Mouse (Mus musculus): Measurements from ENCODE around the gene Cnn3. TPM values are rescaled to one million over a fixed set of nuclear protein-coding genes. Genes with fewer than 3 reads are reported as not detected.

The Cnn3 gene
- polyA plus RNA-seq, 1 experiment from 2014 or later, result 954 TPM

DNA sequence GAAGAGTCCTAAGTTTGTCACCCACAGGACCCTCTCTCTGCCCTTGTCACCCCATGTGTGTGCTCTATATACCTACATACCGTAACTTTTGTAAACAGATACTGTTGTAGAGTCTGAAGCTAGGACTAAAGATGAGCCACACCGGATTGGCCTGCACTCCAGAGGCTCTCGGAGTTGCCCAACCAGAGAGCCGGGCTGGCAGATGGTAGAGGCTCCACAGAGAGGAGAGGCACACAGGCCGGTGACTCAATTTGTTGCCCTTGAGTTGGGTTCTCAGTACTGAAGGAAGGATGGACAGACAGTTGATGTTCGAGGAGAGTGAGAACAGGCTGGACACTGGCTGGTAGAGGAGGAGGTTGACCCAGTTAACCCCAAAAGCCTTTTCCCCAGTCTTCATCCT is 18.1 kb downstream of the Cnn3 start:
- DNase-seq (ENCODE audit: low spot score), result no peak
- 94% methylated on average over 6 of the region's 6 CpGs for WGBS
- Histone ChIP-seq H3K9me3 (peaks cover 17% of the 10 kb centered on the region; the same call in 1 of the 2 replicates), H3K27me3 (ENCODE audit: insufficient read depth, poor library complexity, severe bottlenecking) (no peaks in the 10 kb centered on the region), H3K27ac (no peak overlapping the region), H3K36me3 (peaks cover 95% of the 10 kb centered on the region), H3K4me3 (no peak overlapping the region), H3K4me1 (replicated peaks) (peaks cover 29% of the 10 kb centered on the region)

DNA sequence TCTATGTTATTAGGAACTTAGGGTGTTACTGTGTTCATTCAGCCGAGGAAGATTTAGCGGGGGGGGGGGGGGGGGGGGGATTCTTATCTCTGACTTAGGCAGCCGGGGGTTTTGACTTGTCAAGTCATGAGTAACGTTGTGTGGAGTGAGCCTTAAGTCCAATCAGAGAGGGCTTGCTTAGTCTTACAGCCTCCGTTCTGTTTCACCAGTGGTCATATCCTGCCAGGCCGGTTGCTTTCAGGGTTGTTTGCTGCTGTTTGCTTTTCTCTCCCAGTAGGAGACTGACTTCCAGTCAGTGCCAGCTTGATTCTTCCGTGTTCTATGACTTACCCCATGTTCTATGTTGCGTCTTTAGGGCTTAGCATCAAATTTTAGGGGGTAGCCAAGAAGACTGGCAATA is 20.2 kb downstream of the Cnn3 start:
- H3K4me3 ChIP-seq, result no peak overlapping the region
- peaks cover 17% of the 10 kb centered on the region; the same call in 1 of the 2 replicates for H3K9me3 ChIP-seq
- H3K4me1 ChIP-seq (replicated peaks), result peaks cover 18% of the 10 kb centered on the region
- H3K36me3 ChIP-seq, result peaks cover 95% of the 10 kb centered on the region
- DNase-seq (ENCODE audit: low spot score), result no peak
- WGBS, result 76% methylated on average over 8 of the region's 8 CpGs
- no peak overlapping the region for H3K27ac ChIP-seq
- H3K27me3 ChIP-seq (ENCODE audit: insufficient read depth, poor library complexity, severe bottlenecking), result no peaks in the 10 kb centered on the region

DNA sequence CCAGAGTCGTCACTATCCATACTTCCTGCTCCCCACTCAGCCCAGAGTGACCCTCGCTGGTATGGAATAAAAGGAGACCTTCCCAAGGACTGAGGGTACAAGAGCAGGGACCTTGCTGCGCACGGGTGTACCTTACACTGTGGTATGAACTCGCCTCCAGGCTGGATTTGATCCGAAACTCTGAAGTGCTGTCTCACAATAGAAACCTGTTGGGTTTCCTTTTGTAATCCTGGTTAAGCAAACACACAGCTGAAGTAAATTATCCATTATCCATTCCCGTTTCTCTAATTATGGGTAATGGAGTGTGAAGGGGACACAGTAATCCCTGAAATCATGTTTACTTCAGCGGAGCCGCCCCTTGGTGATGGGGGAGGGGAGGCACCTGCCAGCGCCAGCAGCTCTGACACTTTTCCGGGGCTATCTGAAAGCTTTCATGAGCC is 21.8 kb downstream of the Cnn3 start:
- H3K4me3 ChIP-seq, result no peak overlapping the region
- peaks cover 17% of the 10 kb centered on the region; the same call in 1 of the 2 replicates for H3K9me3 ChIP-seq
- peaks cover 15% of the 10 kb centered on the region for H3K4me1 ChIP-seq (replicated peaks)
- peaks cover 95% of the 10 kb centered on the region for H3K36me3 ChIP-seq
- no peak for DNase-seq (ENCODE audit: low spot score)
- 52% methylated on average over 11 of the region's 11 CpGs for WGBS
- no peak overlapping the region for H3K27ac ChIP-seq
- H3K27me3 ChIP-seq (ENCODE audit: insufficient read depth, poor library complexity, severe bottlenecking), result no peaks in the 10 kb centered on the region

DNA sequence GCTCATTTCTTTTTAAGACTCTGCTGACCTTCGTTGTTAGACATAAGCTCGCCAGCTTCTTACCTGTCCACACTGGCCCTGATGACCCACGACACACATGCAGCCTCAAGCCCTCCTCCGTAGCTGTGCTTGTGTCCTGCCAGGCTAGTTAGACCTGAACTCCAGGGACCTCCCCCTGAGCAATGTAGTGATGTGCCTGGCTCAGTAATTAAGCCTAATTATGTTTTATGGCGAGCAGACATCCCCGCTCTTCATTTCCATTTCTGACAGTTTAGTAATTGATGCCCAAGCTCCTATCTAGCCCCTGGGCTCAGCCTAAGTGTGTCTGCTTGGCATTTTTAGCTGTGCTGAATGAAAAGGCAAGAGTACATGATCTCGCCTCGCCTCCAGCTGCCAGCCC is 22.3 kb downstream of the Cnn3 start:
- peaks cover 94% of the 10 kb centered on the region for H3K36me3 ChIP-seq
- no peak for DNase-seq (ENCODE audit: low spot score)
- 79% methylated on average over 8 of the region's 8 CpGs for WGBS

DNA sequence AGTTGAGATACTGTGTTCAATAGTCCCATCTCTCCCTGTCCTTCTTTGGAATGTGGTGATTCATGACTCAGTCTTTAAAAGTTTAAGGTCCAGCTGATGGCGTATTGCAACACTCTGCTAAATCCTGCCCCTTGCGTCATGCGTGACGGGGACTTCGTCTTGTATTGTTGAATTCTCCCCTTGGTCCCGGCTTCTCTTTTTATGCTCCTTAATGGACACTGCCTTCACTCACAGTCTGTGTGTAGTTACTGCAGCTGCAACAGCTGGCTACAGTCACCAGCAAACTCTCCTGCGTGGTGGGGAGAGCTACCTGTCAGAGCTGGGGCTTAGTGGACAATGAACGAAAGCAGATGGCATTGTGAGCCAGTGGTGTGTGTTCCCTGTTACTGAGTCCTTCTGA is 23.2 kb downstream of the Cnn3 start:
- Histone ChIP-seq H3K4me3 (no peak overlapping the region), H3K27me3 (ENCODE audit: insufficient read depth, poor library complexity, severe bottlenecking) (no peaks in the 10 kb centered on the region), H3K9me3 (peaks cover 12% of the 10 kb centered on the region; the same call in 1 of the 2 replicates), H3K27ac (no peak overlapping the region), H3K4me1 (replicated peaks) (peaks cover 15% of the 10 kb centered on the region), H3K36me3 (peaks cover 94% of the 10 kb centered on the region)
- 92% methylated on average over 8 of the region's 8 CpGs for WGBS
- no peak for DNase-seq (ENCODE audit: low spot score)

More for the DNA sequence above, 22.3 kb downstream of the Cnn3 start:
- Histone ChIP-seq H3K9me3 (peaks cover 17% of the 10 kb centered on the region; the same call in 1 of the 2 replicates), H3K27me3 (ENCODE audit: insufficient read depth, poor library complexity, severe bottlenecking) (no peaks in the 10 kb centered on the region), H3K27ac (no peak overlapping the region), H3K4me1 (replicated peaks) (peaks cover 15% of the 10 kb centered on the region), H3K4me3 (no peak overlapping the region)

DNA sequence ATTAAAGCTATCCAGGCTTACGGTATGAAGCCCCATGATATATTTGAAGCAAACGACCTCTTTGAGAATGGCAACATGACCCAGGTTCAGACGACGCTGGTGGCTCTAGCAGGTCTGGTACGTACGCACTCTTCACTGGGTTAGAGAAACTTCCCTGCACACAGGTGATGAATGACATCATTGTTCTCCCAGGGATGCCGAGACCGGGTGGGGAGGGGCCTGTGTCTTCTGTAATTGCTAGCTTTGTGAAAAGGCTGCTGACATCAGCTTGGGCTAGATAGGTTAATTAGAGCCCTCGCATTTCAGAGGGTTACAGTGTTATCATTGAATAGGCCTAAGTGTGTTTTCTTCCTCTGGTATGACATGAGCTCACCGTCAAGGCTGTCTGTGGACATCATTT is 25.1 kb downstream of the Cnn3 start:
- Histone ChIP-seq H3K36me3 (peaks cover 95% of the 10 kb centered on the region), H3K27ac (no peak overlapping the region), H3K9me3 (0 out of 2 replicates have a peak, but pooled peaks cover 4% of the 10 kb centered on the region), H3K4me1 (replicated peaks) (peaks cover 15% of the 10 kb centered on the region), H3K4me3 (no peak overlapping the region), H3K27me3 (ENCODE audit: insufficient read depth, poor library complexity, severe bottlenecking) (no peaks in the 10 kb centered on the region)
- 87% methylated on average over 10 of the region's 10 CpGs for WGBS
- DNase-seq (ENCODE audit: low spot score), result no peak

DNA sequence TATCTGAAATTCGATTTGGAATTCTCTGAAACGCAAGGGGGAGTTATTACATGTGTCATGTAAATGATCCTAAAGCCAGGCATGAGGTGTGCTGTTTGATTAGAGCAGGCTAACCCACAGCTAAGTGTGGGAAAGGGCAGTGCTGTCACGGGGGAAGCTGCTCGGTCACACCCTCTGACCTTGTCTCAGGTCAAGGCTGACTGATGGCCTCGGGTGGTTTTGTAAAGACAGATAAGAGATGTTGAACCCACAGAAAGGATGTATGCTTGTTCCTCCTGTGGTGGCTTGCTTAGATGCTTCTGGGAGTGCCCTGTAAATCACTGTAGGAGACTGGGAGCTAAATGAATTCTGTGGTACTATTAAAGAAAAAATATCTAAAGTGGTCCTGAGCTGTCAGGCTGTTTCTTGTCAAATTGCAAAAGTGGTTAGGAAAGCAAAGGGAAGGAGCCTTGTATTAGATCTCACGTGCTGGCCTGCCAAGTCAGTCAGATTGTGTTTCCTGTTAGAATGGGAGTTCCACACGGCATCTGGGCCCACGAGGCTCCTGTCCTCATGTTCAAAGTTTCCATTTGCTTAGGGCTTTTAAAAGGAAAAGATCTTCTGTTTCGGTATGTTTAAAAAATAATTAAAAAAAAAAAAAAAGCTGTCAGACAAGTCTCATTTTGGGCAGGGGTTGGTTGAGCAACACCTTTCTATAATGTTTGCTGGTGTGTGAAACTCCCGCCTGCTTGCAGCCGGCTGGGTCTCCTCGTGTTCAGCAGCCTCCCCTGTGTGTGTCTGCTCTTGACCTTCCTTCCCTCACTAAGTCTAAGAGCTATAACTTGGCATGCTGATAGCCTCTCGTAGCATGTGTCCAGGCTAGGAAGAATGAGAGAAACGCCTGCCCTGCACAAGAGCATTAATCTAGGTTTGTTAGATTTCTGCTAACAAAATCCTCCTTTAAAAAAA is 32.5 kb downstream of the Cnn3 start:
- 85% methylated on average over 14 of the region's 14 CpGs for WGBS
- Histone ChIP-seq H3K4me3 (no peak overlapping the region), H3K4me1 (replicated peaks) (no peaks in the 10 kb centered on the region), H3K27ac (no peak overlapping the region), H3K27me3 (ENCODE audit: insufficient read depth, poor library complexity, severe bottlenecking) (no peaks in the 10 kb centered on the region), H3K36me3 (peaks cover 81% of the 10 kb centered on the region), H3K9me3 (no peaks in the 10 kb centered on the region)
- DNase-seq (ENCODE audit: low spot score), result no peak

DNA sequence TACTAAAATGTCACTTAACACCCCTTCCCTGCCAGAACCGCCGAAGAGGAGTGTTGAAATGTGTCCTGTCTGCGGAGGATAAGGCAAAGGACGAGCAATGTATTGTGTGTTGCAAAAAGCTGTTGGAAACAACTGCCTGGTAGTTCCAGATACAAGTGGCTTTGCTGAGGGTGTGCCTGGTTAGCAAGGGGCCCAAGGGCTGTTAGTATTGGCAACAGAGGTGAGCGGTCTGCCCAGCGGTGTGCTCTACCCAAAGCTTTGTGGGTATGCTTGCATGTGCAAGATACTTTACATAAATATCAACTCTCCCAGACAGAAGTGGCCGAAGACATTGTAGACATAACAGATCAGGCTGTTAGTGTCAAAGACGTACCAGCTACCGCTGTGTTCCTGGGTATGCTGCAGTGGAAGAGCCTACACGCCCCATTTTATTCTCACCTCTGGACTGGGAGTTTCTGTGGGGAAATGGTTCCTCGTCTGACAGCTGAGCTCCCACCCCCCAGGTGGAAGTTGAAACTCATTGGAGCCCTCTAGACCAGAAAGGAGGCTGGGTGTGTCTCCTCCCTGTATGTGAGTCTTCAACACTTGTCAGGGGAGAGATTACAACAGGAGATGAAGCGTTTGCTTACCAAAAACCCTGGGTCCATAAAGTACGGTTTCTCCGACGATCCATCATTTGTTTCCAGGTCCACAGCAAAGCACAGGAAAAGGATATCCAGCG is 34.3 kb downstream of the Cnn3 start:
- Histone ChIP-seq H3K4me1 (replicated peaks) (peaks cover 10% of the 10 kb centered on the region), H3K27ac (no peak overlapping the region), H3K4me3 (no peak overlapping the region), H3K9me3 (no peaks in the 10 kb centered on the region), H3K27me3 (ENCODE audit: insufficient read depth, poor library complexity, severe bottlenecking) (no peaks in the 10 kb centered on the region), H3K36me3 (peaks cover 63% of the 10 kb centered on the region)
- 92% methylated on average over 16 of the region's 16 CpGs for WGBS
- no peak for DNase-seq (ENCODE audit: low spot score)

DNA sequence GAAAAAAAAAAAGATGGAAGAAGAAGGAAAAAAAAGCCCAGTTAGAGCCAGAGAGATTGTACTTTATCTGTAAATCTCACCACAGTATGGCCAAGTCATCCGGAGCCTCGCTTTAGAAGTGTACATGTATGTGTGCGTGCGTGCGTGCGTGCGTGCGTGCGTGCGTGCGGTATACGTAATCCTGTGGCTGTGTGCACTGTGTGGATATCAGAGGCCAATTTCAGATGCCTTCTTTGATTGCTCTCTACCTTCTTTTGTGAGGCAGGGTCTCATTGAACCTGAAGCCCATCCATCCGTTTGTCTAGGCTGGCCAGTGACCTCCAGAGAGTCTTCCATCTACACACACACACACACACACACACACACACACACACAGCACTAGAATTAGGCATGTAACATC is 35.2 kb downstream of the Cnn3 start:
- Histone ChIP-seq H3K9me3 (no peaks in the 10 kb centered on the region), H3K4me3 (no peak overlapping the region), H3K4me1 (replicated peaks) (peaks cover 17% of the 10 kb centered on the region), H3K27me3 (ENCODE audit: insufficient read depth, poor library complexity, severe bottlenecking) (no peaks in the 10 kb centered on the region), H3K27ac (no peak overlapping the region), H3K36me3 (peaks cover 55% of the 10 kb centered on the region)
- WGBS, result 93% methylated on average over 13 of the region's 13 CpGs
- DNase-seq (ENCODE audit: low spot score), result no peak

DNA sequence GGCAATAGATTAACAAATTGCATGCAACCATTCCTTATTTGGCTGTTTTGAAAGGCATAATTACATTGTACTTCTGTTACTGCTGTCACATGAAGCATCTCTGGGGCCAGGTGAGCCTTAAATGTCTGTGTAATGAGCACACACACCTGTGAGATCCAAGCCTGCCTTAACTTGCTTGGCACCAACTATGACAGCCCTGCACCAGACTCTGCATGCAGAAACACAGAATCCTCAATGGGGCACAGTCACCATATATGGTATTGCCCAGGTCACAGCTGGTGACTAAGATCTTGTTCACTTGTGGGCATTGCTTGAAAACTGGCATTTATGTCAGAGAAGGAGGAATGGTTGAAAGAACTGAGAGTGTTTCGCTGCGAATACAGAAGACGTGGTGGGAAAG is 36.5 kb downstream of the Cnn3 start:
- DNase-seq (ENCODE audit: low spot score), result no peak
- Histone ChIP-seq H3K4me1 (replicated peaks) (peaks cover 18% of the 10 kb centered on the region), H3K36me3 (peaks cover 42% of the 10 kb centered on the region), H3K27ac (no peak overlapping the region), H3K9me3 (no peaks in the 10 kb centered on the region), H3K27me3 (ENCODE audit: insufficient read depth, poor library complexity, severe bottlenecking) (no peaks in the 10 kb centered on the region), H3K4me3 (no peak overlapping the region)
- WGBS, result 89% methylated on average over 3 of the region's 3 CpGs

DNA sequence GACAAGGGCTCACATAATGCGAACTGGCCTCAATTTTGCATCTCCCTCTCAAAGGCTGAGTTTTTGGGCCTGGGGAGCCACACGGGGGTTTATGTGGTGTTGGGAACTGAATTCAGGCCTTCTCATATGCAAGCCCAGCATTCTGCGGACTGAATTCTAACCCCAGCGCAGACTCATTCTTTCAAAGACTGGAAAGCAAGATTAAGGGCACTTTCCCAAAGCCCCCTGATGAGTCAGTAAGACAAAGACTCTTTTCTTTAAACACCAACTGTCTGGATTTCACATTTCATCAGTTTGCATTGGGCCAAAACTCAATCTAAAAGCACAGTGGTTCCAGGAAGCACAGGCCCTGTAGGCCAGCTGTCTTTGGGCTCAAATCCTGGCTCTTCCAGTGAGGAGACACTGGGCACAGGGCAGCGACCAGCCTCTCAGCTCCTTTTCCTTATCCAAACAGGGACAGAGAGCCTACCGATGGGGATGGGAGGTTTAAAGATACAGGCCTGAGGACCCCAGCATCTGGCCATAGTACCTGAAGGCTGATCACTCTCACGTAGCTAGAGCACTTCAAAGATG is 38.5 kb downstream of the Cnn3 start:
- no peaks in the 10 kb centered on the region for H3K27me3 ChIP-seq (ENCODE audit: insufficient read depth, poor library complexity, severe bottlenecking)
- peak overlapping the region; percentile 42 for H3K27ac ChIP-seq
- H3K4me1 ChIP-seq (replicated peaks), result peaks cover 38% of the 10 kb centered on the region
- H3K9me3 ChIP-seq, result no peaks in the 10 kb centered on the region
- 35% methylated on average over 7 of the region's 7 CpGs for WGBS
- peaks cover 21% of the 10 kb centered on the region for H3K36me3 ChIP-seq
- no peak for DNase-seq (ENCODE audit: low spot score)
- no peak overlapping the region for H3K4me3 ChIP-seq

DNA sequence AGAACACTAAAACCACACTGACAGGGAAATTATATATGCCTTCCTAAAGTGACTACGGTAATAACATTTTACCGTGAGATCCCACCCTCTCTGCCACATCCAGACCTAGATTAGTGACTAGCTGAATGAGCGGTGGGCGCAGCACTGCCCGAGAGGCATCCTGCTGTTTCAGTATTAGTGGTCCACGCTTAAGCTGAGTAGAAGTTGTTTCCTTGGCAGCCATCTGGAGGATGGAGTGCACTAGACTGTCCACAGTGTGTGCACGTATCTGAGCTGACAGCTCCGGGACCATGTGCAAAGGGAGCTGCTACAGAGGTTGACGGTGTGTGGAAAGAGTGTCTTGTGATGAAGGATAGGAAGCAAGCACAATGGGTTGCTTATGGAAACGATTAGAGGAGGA is 39.5 kb downstream of the Cnn3 start:
- no peaks in the 10 kb centered on the region for H3K27me3 ChIP-seq (ENCODE audit: insufficient read depth, poor library complexity, severe bottlenecking)
- peaks cover 12% of the 10 kb centered on the region for H3K36me3 ChIP-seq
- H3K27ac ChIP-seq, result no peak overlapping the region
- H3K4me3 ChIP-seq, result no peak overlapping the region
- H3K9me3 ChIP-seq, result no peaks in the 10 kb centered on the region
- WGBS, result 73% methylated on average over 10 of the region's 10 CpGs
- no peak for DNase-seq (ENCODE audit: low spot score)
- peaks cover 45% of the 10 kb centered on the region for H3K4me1 ChIP-seq (replicated peaks)

Data from hindbrain, embryonic 10.5 days (tissue).